ENCODE assay signal across 19 mouse cellular contexts in genomic region chrX:130548001-130548400, GRCm38 (mm10).
"Had no signal": no experiment of that assay in that cellular context is flagged by ENCODE, and none has a peak within 500 bp of the region (broad histone marks: within the 10 kb centered on the region; RNA-seq: fewer than 3 reads in every experiment).

No protein-coding gene starts in this region.

- H3K27ac ChIP-seq: midbrain, embryonic 10.5 days; midbrain, embryonic 12.5 days; neural tube, embryonic 13.5 days; neural tube, embryonic 15.5 days had no signal

- H3K4me1 ChIP-seq: midbrain, embryonic 10.5 days; midbrain, embryonic 12.5 days; neural tube, embryonic 13.5 days; neural tube, embryonic 15.5 days had no signal

- H3K36me3 ChIP-seq: midbrain, embryonic 10.5 days; midbrain, embryonic 12.5 days; neural tube, embryonic 13.5 days; neural tube, embryonic 15.5 days had no signal

- H3K27me3 ChIP-seq: midbrain, embryonic 12.5 days; neural tube, embryonic 13.5 days; neural tube, embryonic 15.5 days had no signal

- H3K9ac ChIP-seq: lung, embryonic 14.5 days; midbrain, embryonic 12.5 days; neural tube, embryonic 13.5 days; neural tube, embryonic 15.5 days had no signal

- H3K4me3 ChIP-seq: midbrain, embryonic 10.5 days; midbrain, embryonic 12.5 days; myocyte; neural tube, embryonic 13.5 days; neural tube, embryonic 15.5 days had no signal

- DNase-seq: lung, adult 18-20 months; lung, embryonic 14.5 days; lung, postnatal 10 days; lung, postnatal 4 days; midbrain, embryonic 14.5 days; retina, postnatal 1 day; right cerebral cortex, adult 18-20 months; right cerebral cortex, postnatal 25 days; right cerebral cortex, postnatal 4 days; spleen, adult 18-20 months; thymus, adult 18-20 months; thymus, postnatal 14 days; thymus, postnatal 36 days had no signal

- ATAC-seq: midbrain, embryonic 16.5 days had no signal

- H3K9me3 ChIP-seq: midbrain, embryonic 10.5 days; midbrain, embryonic 12.5 days; neural tube, embryonic 13.5 days; neural tube, embryonic 15.5 days had no signal
